Mouse (Mus musculus) thymus, postnatal 14 days (tissue): ENCODE data around the gene Cacng4.

Source experiments
- DNase-seq: peaks from one replicate; pipeline ENCODE4 v3.0.0; 2021

Gene Cacng4

GRCm38 (mm10) chr11:107772002-107772401, 22.4 kb downstream of the Cacng4 start:
- no peak for DNase-seq

GRCm38 (mm10) chr11:107768361-107768760, 26.0 kb downstream of the Cacng4 start:
- DNase-seq: no peak

- no peak for DNase-seq
Observed at GRCm38 (mm10) chr11:107766932-107767331, 27.4 kb downstream of the Cacng4 start.

- no peak for DNase-seq
Observed at GRCm38 (mm10) chr11:107762688-107763460, 31.5 kb downstream of the Cacng4 start.

GRCm38 (mm10) chr11:107761790-107762500, 32.4 kb downstream of the Cacng4 start:
- no peak for DNase-seq

- no peak for DNase-seq
Observed at GRCm38 (mm10) chr11:107760001-107760400, 34.4 kb downstream of the Cacng4 start.

- DNase-seq: no peak
Observed at GRCm38 (mm10) chr11:107759516-107759915, 34.8 kb downstream of the Cacng4 start.

- DNase-seq: no peak
Observed at GRCm38 (mm10) chr11:107749114-107749513, 45.2 kb downstream of the Cacng4 start.

- DNase-seq: no peak
Observed at GRCm38 (mm10) chr11:107748243-107749035, 45.9 kb downstream of the Cacng4 start.

GRCm38 (mm10) chr11:107743100-107743499, 51.3 kb downstream of the Cacng4 start:
- DNase-seq: no peak

- DNase-seq: no peak
Observed at GRCm38 (mm10) chr11:107738418-107739099, 55.8 kb downstream of the Cacng4 start.

GRCm38 (mm10) chr11:107737886-107738285, 56.5 kb downstream of the Cacng4 start:
- no peak for DNase-seq

- DNase-seq: no peak
Observed at GRCm38 (mm10) chr11:107734133-107734532, 60.2 kb downstream of the Cacng4 start.

GRCm38 (mm10) chr11:107731498-107731897, 62.9 kb downstream of the Cacng4 start:
- no peak for DNase-seq

- DNase-seq: no peak
Observed at GRCm38 (mm10) chr11:107730940-107731339, 63.4 kb downstream of the Cacng4 start.

- no peak for DNase-seq
Observed at GRCm38 (mm10) chr11:107729141-107729540, 65.2 kb downstream of the Cacng4 start.

GRCm38 (mm10) chr11:107728073-107728863, 66.1 kb downstream of the Cacng4 start:
- DNase-seq: no peak

GRCm38 (mm10) chr11:107724603-107725002, 69.8 kb downstream of the Cacng4 start:
- no peak for DNase-seq

GRCm38 (mm10) chr11:107721057-107721456, 73.3 kb downstream of the Cacng4 start:
- no peak for DNase-seq

GRCm38 (mm10) chr11:107720264-107721021, 73.9 kb downstream of the Cacng4 start:
- no peak for DNase-seq

- no peak for DNase-seq
Observed at GRCm38 (mm10) chr11:107716332-107716938, 77.9 kb downstream of the Cacng4 start, which contains the start of gene Cacng1. Gene Cacng1, minus strand, starts transcription at chr11:107716522.
